Mouse (Mus musculus): Measurements from ENCODE around the gene Slc39a11. TPM values are rescaled to one million over a fixed set of nuclear protein-coding genes. Genes with fewer than 3 reads are reported as not detected.
A peak's percentile ranks its signal among the peaks of the same experiment; 100 is the strongest.

The Slc39a11 gene
- total RNA-seq, 2 experiments from 2014 or later, result 21.7 to 23.1 TPM

DNA sequence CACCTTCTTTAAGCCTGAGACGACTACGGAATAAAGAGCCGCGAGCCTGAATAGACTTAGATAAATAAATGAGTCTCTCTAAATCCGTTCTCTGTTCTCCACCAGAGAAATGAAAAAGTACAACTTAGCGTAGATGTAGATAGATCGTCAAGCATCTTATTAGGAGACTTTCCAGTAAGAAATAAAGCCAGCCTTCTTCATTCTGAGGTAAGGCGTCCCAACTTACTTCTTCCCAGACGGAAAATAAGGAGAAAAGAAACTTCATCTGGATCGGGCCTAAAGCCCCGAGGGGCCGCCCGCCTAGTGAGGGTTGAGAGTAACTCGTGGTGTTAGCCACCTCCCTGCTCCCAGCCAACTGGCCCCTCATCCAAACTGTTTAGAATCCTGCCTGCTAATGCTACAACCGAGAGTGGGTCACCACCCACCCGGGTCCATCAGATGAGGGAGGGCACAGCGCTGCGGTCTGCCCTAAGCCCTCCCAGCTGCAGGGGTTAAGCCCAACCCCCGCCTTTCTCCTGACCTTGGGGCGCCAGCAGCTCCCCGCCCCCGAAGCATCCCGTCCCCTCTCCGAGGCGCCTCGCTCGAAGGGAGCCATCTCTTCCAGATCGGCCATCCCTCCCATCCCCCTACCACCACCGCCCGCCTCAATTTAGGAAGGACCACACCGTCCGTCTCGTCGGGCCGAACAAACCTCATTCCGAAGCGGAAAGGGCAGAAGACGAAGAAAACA, 33.2 kb upstream of the Slc39a11 start:
- TF ChIP-seq CTCF (conservative IDR thresholded peaks at IDR 0.05), result no peak
- peak in 1 of 2 experiments; percentile 36 for DNase-seq (ENCODE audit: low spot score in 2 of 2)
- Histone ChIP-seq H3K4me3 (peak overlapping the region; percentile 95), H3K27ac (peak overlapping the region; percentile 98)

DNA sequence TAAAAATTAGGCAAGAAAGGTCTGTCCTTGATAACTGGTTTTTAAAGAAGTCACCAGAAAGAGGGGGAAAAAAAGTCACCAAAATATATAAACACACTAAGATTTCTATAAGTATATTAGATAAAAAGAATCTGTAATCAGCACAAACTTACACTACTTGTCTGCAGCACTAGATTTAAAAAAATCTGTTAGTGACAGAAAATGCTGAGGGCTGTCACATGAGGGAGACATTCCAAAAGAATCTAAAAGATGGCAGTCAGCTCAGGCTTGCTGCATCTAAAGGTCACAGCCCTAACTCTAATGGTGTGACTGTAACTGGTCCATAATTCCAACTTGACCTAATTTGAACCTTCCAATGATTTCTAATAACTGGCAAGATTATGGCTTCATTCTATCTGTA, 32.1 kb upstream of the Slc39a11 start:
- H3K4me3 ChIP-seq, result peak overlapping the region; percentile 95

DNA sequence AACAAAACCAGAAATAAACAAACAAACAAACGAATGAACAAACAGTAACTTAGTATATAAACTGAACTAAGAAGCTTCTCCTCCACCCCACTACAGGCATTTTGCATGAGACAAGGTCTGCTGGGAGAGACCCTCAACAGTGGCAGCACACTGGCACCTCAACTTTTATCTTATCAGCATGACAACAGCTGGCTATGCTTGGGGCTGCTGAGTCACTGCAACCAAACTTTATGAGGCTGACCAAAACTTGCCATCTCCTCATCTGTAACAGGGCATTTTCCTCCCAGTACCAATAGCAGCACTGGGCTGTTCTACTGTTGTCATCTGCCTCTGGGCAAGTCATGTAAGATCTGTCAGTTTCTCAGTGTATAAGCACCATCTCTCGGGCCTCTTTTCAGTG, 31.1 kb upstream of the Slc39a11 start:
- DNase-seq (ENCODE audit: low spot score in 2 of 2), result no peak
- Histone ChIP-seq H3K27ac (no peak overlapping the region), H3K4me3 (no peak overlapping the region)
- TF ChIP-seq CTCF (conservative IDR thresholded peaks at IDR 0.05), result no peak

More for the DNA sequence above, 32.1 kb upstream of the Slc39a11 start:
- DNase-seq (ENCODE audit: low spot score in 2 of 2), result no peak
- TF ChIP-seq CTCF (conservative IDR thresholded peaks at IDR 0.05), result peak; percentile 35; the same call in 1 of the 2 replicates
- H3K27ac ChIP-seq, result peak overlapping the region; percentile 98; the same call in 1 of the 2 replicates

DNA sequence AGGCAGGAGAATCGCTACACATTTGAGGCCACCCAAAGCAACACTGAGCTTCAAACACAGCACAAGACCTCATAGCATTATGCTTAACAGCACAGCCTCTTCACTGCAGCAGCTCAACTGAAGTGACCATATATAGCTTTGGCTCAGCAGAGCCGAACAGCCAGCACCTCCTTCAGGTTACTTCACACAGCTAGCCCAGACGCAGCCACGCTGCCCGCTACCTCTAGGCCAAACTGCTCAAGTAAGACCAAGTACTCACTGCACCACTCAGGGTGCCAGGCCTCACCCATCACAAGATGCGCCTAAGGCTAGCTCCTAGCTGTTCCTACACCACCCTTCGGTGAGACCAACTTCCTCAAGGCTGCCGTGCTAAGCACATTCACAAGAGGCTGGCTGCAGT, 28.5 kb upstream of the Slc39a11 start:
- TF ChIP-seq CTCF (conservative IDR thresholded peaks at IDR 0.05), result no peak
- Histone ChIP-seq H3K27ac (peak overlapping the region; percentile 11; the same call in 1 of the 2 replicates), H3K4me3 (no peak overlapping the region)
- DNase-seq (ENCODE audit: low spot score in 2 of 2), result no peak

DNA sequence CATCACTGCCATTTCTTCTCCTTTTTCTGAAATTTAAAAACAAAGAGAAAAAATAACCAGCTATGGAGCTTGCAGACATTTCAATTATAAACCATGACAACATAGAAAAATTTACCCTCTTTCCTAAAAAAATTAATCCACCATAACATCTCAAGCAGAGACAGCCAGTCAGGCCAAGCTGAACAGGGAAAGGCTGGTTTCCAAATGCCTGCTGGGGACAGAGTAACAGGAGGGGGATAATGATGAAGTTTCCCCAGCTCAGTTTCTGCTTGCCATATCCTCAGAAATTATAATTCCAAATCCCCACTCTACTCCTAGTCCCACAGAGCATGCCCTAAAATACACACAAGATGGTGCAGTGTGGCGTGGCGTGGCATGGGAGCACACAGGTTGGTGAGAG, 27.5 kb upstream of the Slc39a11 start:
- peak overlapping the region; percentile 11; the same call in 1 of the 2 replicates for H3K27ac ChIP-seq

GRCm38 (mm10) chr11:113676847-113677246, 27.0 kb upstream of the Slc39a11 start:
- no peak for TF ChIP-seq CTCF (conservative IDR thresholded peaks at IDR 0.05)
- no peak for DNase-seq (ENCODE audit: low spot score in 2 of 2)
- Histone ChIP-seq H3K27ac (no peak overlapping the region), H3K4me3 (no peak overlapping the region)

More for the DNA sequence above, 27.5 kb upstream of the Slc39a11 start:
- TF ChIP-seq CTCF (conservative IDR thresholded peaks at IDR 0.05), result no peak
- H3K4me3 ChIP-seq, result no peak overlapping the region
- no peak for DNase-seq (ENCODE audit: low spot score in 2 of 2)

GRCm38 (mm10) chr11:113674595-113674994, 24.7 kb upstream of the Slc39a11 start:
- H3K27ac ChIP-seq, result no peak overlapping the region
- no peak overlapping the region for H3K4me3 ChIP-seq
- no peak for TF ChIP-seq CTCF (conservative IDR thresholded peaks at IDR 0.05)
- no peak for DNase-seq (ENCODE audit: low spot score in 2 of 2)

DNA sequence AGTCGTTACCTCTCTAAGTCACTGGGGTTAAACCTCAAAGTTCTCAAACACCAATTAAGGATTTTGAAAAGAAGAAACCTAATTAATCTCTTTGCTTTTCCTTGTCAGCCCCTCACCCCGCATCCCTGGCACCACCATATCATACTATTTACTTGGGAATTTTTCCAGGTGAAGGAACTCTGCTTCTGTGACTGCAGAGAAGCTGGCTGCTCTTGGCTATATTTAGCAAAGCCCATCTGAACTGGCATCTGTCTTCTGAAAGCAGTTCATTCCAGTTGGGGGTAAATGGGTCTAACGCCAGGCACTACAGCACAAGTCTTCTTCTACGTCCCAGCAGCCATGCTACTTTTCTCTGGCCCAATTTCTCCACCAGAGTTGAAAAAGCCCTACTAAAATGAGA, 23.7 kb upstream of the Slc39a11 start:
- DNase-seq (ENCODE audit: low spot score in 2 of 2), result no peak
- no peak for TF ChIP-seq CTCF (conservative IDR thresholded peaks at IDR 0.05)

GRCm38 (mm10) chr11:113669711-113670110, 19.8 kb upstream of the Slc39a11 start:
- no peak for TF ChIP-seq CTCF (conservative IDR thresholded peaks at IDR 0.05)
- no peak overlapping the region for H3K27ac ChIP-seq
- no peak for DNase-seq (ENCODE audit: low spot score in 2 of 2)

More for the DNA sequence above, 23.7 kb upstream of the Slc39a11 start:
- Histone ChIP-seq H3K27ac (peak overlapping the region; percentile 49; the same call in 1 of the 2 replicates), H3K4me3 (no peak overlapping the region)

DNA sequence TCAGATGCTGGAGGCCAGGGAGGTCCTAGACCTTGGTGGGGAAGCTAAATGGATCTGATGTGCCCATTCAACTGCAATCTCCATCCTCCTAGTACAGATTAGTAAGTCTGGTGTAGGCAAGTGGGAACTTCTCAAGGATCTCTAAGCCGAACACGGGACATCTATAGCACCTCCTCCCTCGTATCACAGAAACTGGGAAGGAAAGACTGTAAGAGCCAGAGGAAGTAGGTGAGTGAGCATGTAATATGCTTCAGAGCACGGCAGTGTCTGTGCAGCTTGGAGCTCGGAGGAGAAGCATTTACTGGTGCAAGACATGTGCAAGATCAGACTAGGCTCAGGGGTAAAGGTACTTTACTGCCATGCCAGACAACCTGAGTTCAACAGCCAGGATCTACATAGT, 19.0 kb upstream of the Slc39a11 start:
- no peak for DNase-seq (ENCODE audit: low spot score in 2 of 2)
- TF ChIP-seq CTCF (conservative IDR thresholded peaks at IDR 0.05), result no peak
- Histone ChIP-seq H3K27ac (no peak overlapping the region), H3K4me3 (no peak overlapping the region)

More at GRCm38 (mm10) chr11:113669711-113670110, 19.8 kb upstream of the Slc39a11 start:
- no peak overlapping the region for H3K4me3 ChIP-seq

- TF ChIP-seq CTCF (conservative IDR thresholded peaks at IDR 0.05), result no peak
- peak overlapping the region; percentile 39; the same call in 1 of the 2 replicates for H3K27ac ChIP-seq
- no peak for DNase-seq (ENCODE audit: low spot score in 2 of 2)
- H3K4me3 ChIP-seq, result no peak overlapping the region
These were observed 17.8 kb upstream of the Slc39a11 start for GRCm38 (mm10) chr11:113667704-113668103.

- Histone ChIP-seq H3K4me3 (no peak overlapping the region), H3K27ac (peak overlapping the region; percentile 39; the same call in 1 of the 2 replicates)
- no peak for TF ChIP-seq CTCF (conservative IDR thresholded peaks at IDR 0.05)
- no peak for DNase-seq (ENCODE audit: low spot score in 2 of 2)
These were observed 17.2 kb upstream of the Slc39a11 start for GRCm38 (mm10) chr11:113667122-113667521.

- DNase-seq (ENCODE audit: low spot score in 2 of 2), result no peak
- Histone ChIP-seq H3K27ac (peak overlapping the region; percentile 57; the same call in 1 of the 2 replicates), H3K4me3 (no peak overlapping the region)
- no peak for TF ChIP-seq CTCF (conservative IDR thresholded peaks at IDR 0.05)
These were observed 16.8 kb upstream of the Slc39a11 start for GRCm38 (mm10) chr11:113666648-113667047.

- TF ChIP-seq CTCF (conservative IDR thresholded peaks at IDR 0.05), result no peak
- peak overlapping the region; percentile 57; the same call in 1 of the 2 replicates for H3K27ac ChIP-seq
These were observed 16.3 kb upstream of the Slc39a11 start for GRCm38 (mm10) chr11:113666205-113666604.

More at GRCm38 (mm10) chr11:113666205-113666604, 16.3 kb upstream of the Slc39a11 start:
- DNase-seq (ENCODE audit: low spot score in 2 of 2), result no peak
- H3K4me3 ChIP-seq, result no peak overlapping the region

Data from layer of hippocampus, adult 2 months (tissue).